Mouse (Mus musculus) stomach, postnatal 0 days (tissue): ENCODE results near the gene Nsmce1. TPM values are rescaled to one million over a fixed set of nuclear protein-coding genes. Genes with fewer than 3 reads are reported as not detected.

ENCODE experiments used
- ATAC-seq: fragments of 200-750 bp; cut with Nextera tagmentation; 2 replicates; pipeline ENCODE4 v1.8.0; 2017; ENCODE audit not compliant: low FRiP score, low TSS enrichment
- DNase-seq: peaks from one replicate; pipeline ENCODE4 v3.0.0-alpha.2; 2016; ENCODE audit warnings: low spot score
- H3K27ac ChIP-seq: fragments of 300-500 bp; sonication (generic); replicated peaks from 2 replicates; pipeline ENCODE4 v1.5.1; 2014; ENCODE audit warnings: mild to moderate bottlenecking, control low read depth
- H3K27me3 ChIP-seq: fragments of 300-500 bp; sonication (generic); 2 replicates; pipeline ENCODE4 v1.6.1; 2014; ENCODE audit warnings: low read length; ENCODE audit not compliant: control insufficient read depth, insufficient read depth
- H3K36me3 ChIP-seq: fragments of 300-500 bp; sonication (generic); 2 replicates; pipeline ENCODE4 v1.6.1; 2014; ENCODE audit warnings: low read length, mixed read lengths; ENCODE audit not compliant: control insufficient read depth, insufficient read depth
- H3K4me1 ChIP-seq: fragments of 300-500 bp; sonication (generic); replicated peaks from 2 replicates; pipeline ENCODE4 v1.6.1; 2014; ENCODE audit warnings: antibody characterized with exemption; ENCODE audit not compliant: control insufficient read depth, insufficient read depth
- H3K4me2 ChIP-seq: fragments of 300-500 bp; sonication (generic); replicated peaks from 2 replicates; pipeline ENCODE4 v1.6.1; 2014; ENCODE audit warnings: low read depth, mild to moderate bottlenecking, control low read depth, moderate library complexity
- H3K4me3 ChIP-seq: fragments of 300-500 bp; sonication (generic); 2 replicates; pipeline ENCODE4 v1.5.1; 2014; ENCODE audit warnings: low read depth, low read length, control low read depth
- H3K9ac ChIP-seq: fragments of 300-500 bp; sonication (generic); 2 replicates; pipeline ENCODE4 v1.6.1; 2014; ENCODE audit warnings: mild to moderate bottlenecking, low read length, control low read depth, mixed read lengths
- H3K9me3 ChIP-seq: fragments of 300-500 bp; sonication (generic); 2 replicates; pipeline ENCODE4 v1.6.1; 2016; ENCODE audit warnings: low read length; ENCODE audit not compliant: control insufficient read depth
- CTCF ChIP-seq: IDR thresholded peaks from 2 replicates; pipeline ENCODE4 v1.5.1; 2016; ENCODE audit warnings: antibody characterized with exemption, low read depth, mild to moderate bottlenecking, moderate library complexity
- EP300 ChIP-seq: optimal IDR thresholded peaks from 2 replicates; pipeline ENCODE3; 2016; ENCODE audit warnings: antibody characterized with exemption
- WGBS: fragments of 180-500 bp; shearing (Covaris S2); extraction: QIAGEN DNeasy Blood & Tissue Kit; methylation state at CpG from one replicate; pipeline ENCODE4 v1.1.7; 2014; 5-methylcytosine and 5-hydroxymethylcytosine counted together
- polyA plus RNA-seq: library from polyadenylated mRNA; unstranded; fragments of >200 nt; fragmentation: Nextera tagmentation; extraction: Ambion mirVana; gene quantifications from 2 replicates; pipeline ENCODE4 v1.2.1, GENCODE M21; 2015

Nsmce1 gene
- polyA plus RNA-seq, 1 experiment from 2014 or later, result 77.0 TPM

GRCm38 (mm10) chr7:125507279-125507678, 15.9 kb upstream of the Nsmce1 start:
- ATAC-seq, result no peak
- H3K27ac ChIP-seq, result no peak overlapping the region
- H3K4me2 ChIP-seq, result no peak overlapping the region
- H3K27me3 ChIP-seq, result no peaks in the 10 kb centered on the region
- no peaks in the 10 kb centered on the region for H3K4me1 ChIP-seq
- no peak overlapping the region for H3K4me3 ChIP-seq
- TF ChIP-seq EP300 (no peak), CTCF (no peak)
- no peaks in the 10 kb centered on the region for H3K9me3 ChIP-seq
- 78% methylated on average over 2 of the region's 2 CpGs for WGBS
- DNase-seq, result no peak
- no peaks in the 10 kb centered on the region for H3K36me3 ChIP-seq
- no peak overlapping the region for H3K9ac ChIP-seq

DNA sequence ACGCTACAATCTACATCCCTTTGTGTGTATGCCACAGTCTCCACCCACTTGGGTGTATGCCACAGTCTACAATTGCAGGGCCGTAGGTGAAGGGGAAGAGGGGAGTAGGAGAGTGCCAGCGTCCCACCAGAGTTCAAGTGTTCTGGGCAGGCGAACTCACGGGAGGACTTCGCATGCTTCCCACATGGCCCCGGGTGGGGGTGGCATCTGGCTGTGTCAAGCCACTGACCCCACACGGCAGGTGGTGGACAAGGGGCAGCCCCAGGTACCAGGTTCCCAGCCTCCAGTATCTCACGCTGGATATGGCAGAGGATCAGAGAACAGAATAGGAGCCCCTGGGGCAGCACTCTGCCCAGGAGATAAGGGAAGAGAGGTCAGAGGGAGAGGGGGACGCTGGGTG, 14.2 kb upstream of the Nsmce1 start:
- WGBS, result 79% methylated on average over 10 of the region's 10 CpGs
- Histone ChIP-seq H3K27ac (no peak overlapping the region), H3K27me3 (no peaks in the 10 kb centered on the region), H3K9ac (no peak overlapping the region), H3K4me1 (no peaks in the 10 kb centered on the region), H3K4me2 (no peak overlapping the region), H3K36me3 (no peaks in the 10 kb centered on the region), H3K4me3 (no peak overlapping the region), H3K9me3 (no peaks in the 10 kb centered on the region)
- DNase-seq (peak; percentile 33), ATAC-seq (no peak)
- TF ChIP-seq EP300 (no peak), CTCF (no peak)

DNA sequence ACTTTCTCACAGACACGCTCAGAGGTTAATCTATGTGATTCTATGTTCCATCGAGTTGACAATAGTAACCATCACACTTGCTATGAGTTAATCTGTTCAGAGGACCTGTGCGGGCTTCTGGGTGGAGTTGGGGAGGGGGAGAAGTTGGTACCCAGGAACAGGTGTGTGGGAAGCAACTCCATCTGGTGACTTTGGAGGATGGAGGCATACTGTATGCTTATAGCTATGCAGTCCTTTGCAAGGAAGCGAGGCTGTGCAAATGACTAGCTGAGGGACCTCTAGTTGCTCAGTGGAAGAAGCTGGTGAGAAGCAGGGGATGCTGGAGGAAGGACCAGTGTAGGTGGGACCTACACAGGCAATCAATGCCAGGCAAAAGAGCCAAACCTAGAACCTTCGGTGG, 13.2 kb upstream of the Nsmce1 start:
- Histone ChIP-seq H3K9me3 (no peaks in the 10 kb centered on the region), H3K4me1 (peaks cover 4% of the 10 kb centered on the region; the same call in 1 of the 2 replicates), H3K9ac (no peak overlapping the region), H3K4me2 (no peak overlapping the region), H3K4me3 (no peak overlapping the region), H3K27ac (no peak overlapping the region), H3K27me3 (no peaks in the 10 kb centered on the region), H3K36me3 (no peaks in the 10 kb centered on the region)
- DNase-seq (no peak), ATAC-seq (no peak)
- TF ChIP-seq CTCF (no peak), EP300 (no peak)
- 91% methylated on average over 5 of the region's 5 CpGs for WGBS

DNA sequence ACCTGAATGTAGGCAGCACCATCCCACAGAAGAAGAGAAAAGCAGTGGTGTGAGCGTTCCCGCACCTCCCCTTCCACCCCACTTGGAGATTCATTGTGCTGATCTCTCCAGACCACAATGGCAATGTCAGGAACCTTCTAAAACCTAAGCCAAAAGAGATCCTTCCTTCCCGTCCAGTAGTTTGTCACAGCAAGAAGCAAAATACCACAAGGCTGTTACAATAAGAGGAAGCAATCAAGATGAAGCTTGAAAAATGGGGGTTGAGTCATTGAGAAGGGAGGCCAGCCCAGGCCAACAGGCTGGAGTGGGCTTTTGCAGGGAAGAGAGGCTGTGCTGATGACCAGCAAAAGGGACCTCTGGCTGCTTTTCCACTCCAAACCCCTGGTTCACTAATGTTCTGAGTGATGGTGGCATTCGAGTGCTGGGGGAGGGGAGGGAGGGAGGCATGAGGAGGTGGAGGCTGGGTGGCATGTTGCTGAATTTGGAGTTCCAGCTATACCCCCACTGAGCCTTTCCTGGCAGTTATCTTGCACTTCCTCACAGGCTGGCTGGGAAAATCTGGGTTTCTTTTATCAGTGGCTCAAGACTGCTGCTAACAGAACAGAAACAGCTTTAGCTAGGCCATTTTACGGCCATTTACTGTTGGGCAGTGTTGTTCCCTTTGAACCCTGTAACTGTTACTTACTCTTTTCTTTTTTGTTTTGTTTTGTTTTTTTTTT, 12.1 kb upstream of the Nsmce1 start:
- Histone ChIP-seq H3K27ac (no peak overlapping the region), H3K9me3 (no peaks in the 10 kb centered on the region), H3K4me1 (peaks cover 4% of the 10 kb centered on the region; the same call in 1 of the 2 replicates), H3K9ac (no peak overlapping the region), H3K36me3 (no peaks in the 10 kb centered on the region), H3K4me2 (no peak overlapping the region), H3K4me3 (no peak overlapping the region), H3K27me3 (no peaks in the 10 kb centered on the region)
- TF ChIP-seq CTCF (no peak), EP300 (no peak)
- ATAC-seq, result no peak
- DNase-seq, result no peak
- WGBS, result 70% methylated on average over 5 of the region's 5 CpGs

DNA sequence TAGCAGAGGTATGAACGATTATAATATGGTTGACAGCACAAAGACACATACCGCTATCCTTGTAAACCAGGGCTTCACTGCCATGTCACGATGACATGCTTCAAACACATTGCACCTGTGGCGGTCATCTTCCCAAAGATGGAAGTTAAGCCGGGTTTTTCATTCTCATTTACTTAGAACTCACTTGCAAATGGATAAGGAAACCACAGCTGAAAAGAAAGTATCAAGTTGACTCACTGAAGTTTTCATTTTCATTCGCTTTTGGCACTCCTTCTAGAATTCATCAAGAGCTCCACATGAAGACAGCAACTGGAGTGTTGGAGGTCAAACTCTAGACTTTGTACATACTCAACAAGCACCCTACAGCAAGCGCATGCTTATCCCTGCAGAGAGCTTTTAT, 9.5 kb upstream of the Nsmce1 start:
- Histone ChIP-seq H3K27me3 (no peaks in the 10 kb centered on the region), H3K4me1 (peaks cover 4% of the 10 kb centered on the region; the same call in 1 of the 2 replicates), H3K9ac (no peak overlapping the region), H3K4me3 (no peak overlapping the region), H3K27ac (peak overlapping the region; percentile 31; the same call in 1 of the 2 replicates), H3K9me3 (no peaks in the 10 kb centered on the region), H3K36me3 (no peaks in the 10 kb centered on the region), H3K4me2 (no peak overlapping the region)
- TF ChIP-seq EP300, result no peak
- TF ChIP-seq CTCF, result no peak
- ATAC-seq (no peak), DNase-seq (no peak)
- WGBS, result 86% methylated on average over 7 of the region's 7 CpGs

DNA sequence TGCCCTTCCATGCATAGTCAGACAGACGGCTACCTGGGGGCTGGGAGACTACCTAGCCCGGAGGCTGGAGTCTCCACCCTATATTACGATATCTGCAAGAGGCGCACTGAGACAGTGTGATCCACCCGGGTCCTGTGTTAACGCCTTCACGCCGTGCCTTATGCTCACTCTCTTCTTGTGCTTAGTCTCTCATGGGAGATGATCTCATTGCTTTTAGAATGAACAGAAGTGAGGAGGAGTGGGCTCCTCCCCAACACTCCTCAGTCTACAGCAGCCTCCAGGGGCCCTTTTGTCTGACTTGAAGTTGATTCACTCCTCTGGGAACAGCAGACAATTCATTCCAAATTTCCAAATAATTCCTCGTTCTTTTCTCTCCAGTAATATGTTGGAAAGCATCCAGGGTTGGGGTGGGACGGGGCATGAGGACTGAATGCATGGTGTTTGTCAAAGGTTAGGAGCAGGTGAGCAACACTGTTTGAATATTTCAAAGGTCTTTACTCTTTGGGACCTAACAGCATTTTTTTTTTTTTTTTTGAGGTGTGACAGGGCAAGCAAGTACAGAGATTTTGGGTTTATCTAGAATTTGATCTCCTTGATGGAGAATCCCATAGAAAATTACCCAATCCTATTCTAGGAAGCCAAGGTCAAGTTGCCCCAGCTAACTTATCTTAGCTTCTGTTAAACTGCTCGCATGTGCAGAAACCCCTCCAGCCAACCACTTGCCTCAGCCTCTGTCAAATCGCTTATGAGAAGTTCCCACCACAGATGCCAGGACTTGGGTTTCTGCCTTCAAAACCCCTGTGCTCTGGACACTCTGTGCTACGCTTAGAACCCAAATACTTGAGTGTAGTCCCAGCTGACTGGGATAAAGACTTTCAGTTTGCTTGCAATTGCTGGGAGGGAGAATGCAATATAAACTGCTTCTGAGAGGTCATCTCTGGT, 8.8 kb upstream of the Nsmce1 start:
- TF ChIP-seq EP300, result peak; percentile 56
- TF ChIP-seq CTCF, result no peak
- Histone ChIP-seq H3K9me3 (no peaks in the 10 kb centered on the region), H3K4me1 (peaks cover 4% of the 10 kb centered on the region; the same call in 1 of the 2 replicates), H3K36me3 (no peaks in the 10 kb centered on the region), H3K4me3 (no peak overlapping the region), H3K4me2 (no peak overlapping the region), H3K27me3 (no peaks in the 10 kb centered on the region), H3K9ac (no peak overlapping the region), H3K27ac (peak overlapping the region; percentile 53)
- WGBS, result 44% methylated on average over 13 of the region's 13 CpGs
- ATAC-seq (peak; percentile 73), DNase-seq (peak; percentile 37)
